Mouse (Mus musculus): ENCODE results near the gene Serp2. TPM values are rescaled to one million over a fixed set of nuclear protein-coding genes. Genes with fewer than 3 reads are reported as not detected.

Serp2 gene
- 100 to 1,000 TPM; 150 to 175 TPM for total RNA-seq (2021)
- long read RNA-seq, transcript Serp2-204 (2 exons, 705 nt) = minor isoform, 36 of 268 reads
- long read RNA-seq, transcript Serp2-201 (3 exons, 748 nt) = major isoform, 192 of 268 reads
- long read RNA-seq, partial matches to known transcripts = 11 of 268 reads
- long read RNA-seq, other reads (novel, unspliced or antisense) = 29 of 268 reads

DNA sequence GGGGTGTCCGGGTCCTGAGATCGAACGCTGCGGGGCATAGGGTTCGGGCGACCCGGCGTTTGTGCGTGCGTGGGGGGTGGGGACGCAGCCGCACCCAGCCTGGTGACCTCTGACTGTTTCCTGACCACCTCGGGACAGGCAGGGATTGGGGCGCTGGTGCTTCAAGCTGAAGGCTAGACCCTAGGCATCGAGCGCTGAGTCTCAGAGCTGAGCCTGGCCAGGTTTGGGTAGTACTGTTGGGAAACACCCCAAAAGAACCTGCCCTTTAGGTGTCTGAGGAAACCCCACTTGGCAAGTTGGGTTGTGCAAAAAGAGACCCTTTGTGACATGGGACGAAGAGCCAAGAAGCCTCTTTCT is at the start of gene Serp2:
TSS of gene Serp2 (minus strand) at position 38 of the 357 bp plus-strand sequence.
- no peak for DNase-seq (ENCODE audit: low spot score in 2 of 2)

- no peak for DNase-seq (ENCODE audit: low spot score in 2 of 2)
Measured at GRCm38 (mm10) chr14:76605931-76606534, 49.3 kb upstream of the Serp2 start.

- DNase-seq (ENCODE audit: low spot score in 2 of 2) = no peak
Measured at GRCm38 (mm10) chr14:76604012-76604411, 47.3 kb upstream of the Serp2 start.

- DNase-seq (ENCODE audit: low spot score in 2 of 2) = no peak
Measured at GRCm38 (mm10) chr14:76601654-76602053, 45.0 kb upstream of the Serp2 start.

DNA sequence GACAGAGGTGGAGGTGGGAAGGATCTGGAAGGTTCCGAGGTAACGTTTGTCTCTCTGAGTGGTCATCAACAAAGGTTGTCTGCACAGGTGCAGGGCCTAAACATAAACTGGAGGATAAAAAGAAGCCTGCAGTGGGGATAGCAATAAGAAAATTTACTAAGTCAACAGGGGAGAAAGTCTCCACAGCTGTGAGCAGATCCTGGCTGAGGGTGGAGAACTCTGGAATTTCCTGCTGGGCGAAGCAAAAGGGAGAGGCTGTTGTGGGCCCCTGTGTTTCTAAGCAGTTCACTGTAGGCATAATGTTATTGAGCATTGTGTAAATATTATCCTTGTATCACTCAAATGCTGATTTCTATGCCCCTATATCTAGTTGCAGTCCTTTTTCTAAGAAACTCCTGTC is 43.7 kb upstream of the Serp2 start:
- DNase-seq (ENCODE audit: low spot score in 2 of 2) = no peak

GRCm38 (mm10) chr14:76599706-76600105 is 43.0 kb upstream of the Serp2 start:
- no peak for DNase-seq (ENCODE audit: low spot score in 2 of 2)

GRCm38 (mm10) chr14:76598518-76599216 is 42.0 kb upstream of the Serp2 start:
- peak; percentile 34 to 36 for DNase-seq (ENCODE audit: low spot score in 2 of 2)

- DNase-seq (ENCODE audit: low spot score in 2 of 2) = no peak
Measured at GRCm38 (mm10) chr14:76597751-76598150, 41.1 kb upstream of the Serp2 start.

GRCm38 (mm10) chr14:76595048-76595859 is 38.6 kb upstream of the Serp2 start:
- no peak for DNase-seq (ENCODE audit: low spot score in 2 of 2)

DNA sequence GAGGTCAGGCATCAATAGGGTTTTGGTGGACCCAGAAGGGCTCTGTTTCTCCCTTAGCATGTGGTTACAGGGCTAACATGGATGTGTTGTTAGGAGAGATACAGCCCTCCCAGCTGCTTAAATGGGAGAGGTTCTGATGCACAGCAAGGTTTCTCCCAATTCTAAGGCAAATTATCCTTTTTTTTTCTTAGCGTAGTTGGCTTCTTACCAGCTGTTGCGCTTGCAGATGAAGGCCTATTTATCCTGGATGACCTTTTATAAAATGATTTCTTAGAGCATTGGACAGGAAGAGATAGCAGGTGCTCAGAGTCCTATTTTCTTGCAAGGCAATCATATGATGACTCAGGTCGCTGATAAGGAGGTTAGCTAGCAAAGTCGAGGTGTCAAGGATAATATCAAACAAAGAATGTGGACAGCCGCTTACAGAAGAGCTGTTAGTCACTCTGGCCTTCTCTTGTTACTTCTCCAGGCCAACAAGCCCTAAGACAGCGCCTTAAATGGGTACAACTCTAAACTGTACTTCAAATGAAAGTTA is 37.7 kb upstream of the Serp2 start:
- no peak for DNase-seq (ENCODE audit: low spot score in 2 of 2)

DNA sequence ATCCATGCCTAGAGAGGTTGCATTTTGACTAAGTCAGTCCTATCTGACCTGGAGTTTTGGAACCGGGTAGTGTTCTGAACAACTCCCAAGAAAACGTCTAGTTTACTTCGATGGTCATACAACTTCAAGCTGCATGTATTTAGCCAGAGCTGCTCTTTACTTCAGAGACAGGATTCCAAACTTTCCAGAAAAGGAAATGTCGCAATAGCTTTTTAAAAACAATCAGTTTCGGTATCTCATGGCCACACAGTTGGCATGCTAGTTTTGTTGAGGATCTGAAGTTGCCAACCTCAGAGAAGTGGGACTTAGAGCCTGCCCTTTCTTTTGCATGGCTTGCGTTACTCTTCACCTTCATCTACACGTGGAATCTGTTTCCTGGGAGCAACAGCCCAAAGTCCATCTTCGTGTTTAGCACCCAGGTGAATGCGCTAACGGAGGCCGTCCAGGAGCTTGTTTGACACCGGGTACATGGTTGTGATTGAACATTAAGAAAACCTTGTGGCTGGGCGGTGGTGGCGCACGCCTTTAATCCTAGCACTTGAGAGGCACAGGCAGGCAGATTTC is 37.0 kb upstream of the Serp2 start:
- no peak for DNase-seq (ENCODE audit: low spot score in 2 of 2)

DNA sequence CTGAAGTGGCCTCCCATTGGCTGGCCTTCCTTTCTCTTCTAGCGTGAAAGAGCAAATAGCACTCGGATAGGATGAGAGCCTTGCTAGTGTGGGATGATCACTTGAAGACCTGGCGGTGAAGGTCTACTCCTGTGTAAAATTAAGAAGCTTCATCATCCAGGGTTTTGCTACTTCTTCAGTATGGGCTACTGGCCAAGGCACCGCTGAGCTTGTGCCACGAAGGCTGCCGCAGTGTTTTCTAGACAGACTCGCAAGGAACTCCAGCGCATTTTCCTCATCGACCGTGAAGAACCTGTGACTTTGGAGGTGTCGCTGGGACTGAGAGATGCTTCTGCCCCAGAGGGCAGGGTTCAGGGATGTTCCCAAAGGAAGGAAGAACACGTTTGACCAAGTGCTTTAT is 36.0 kb upstream of the Serp2 start:
- DNase-seq (ENCODE audit: low spot score in 2 of 2) = no peak

DNA sequence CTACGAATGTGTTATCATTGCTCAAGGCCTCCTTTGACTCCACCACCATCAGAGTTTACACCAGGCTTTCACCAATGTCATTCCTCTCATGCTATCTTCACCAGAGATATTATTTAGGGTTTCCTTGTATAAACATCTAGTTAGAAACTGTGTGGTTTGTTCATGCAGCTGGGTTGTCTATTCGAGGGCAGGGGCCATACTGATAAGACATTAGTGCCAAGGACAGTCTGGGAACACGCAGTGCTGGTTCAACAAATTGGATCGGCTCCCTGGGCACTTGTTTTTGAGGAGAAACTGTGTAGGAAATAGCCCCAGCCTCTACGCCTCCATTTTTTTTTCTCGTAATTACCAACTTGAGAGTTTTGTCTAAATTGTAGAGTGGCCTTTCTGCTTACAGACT is 35.4 kb upstream of the Serp2 start:
- no peak for DNase-seq (ENCODE audit: low spot score in 2 of 2)

DNA sequence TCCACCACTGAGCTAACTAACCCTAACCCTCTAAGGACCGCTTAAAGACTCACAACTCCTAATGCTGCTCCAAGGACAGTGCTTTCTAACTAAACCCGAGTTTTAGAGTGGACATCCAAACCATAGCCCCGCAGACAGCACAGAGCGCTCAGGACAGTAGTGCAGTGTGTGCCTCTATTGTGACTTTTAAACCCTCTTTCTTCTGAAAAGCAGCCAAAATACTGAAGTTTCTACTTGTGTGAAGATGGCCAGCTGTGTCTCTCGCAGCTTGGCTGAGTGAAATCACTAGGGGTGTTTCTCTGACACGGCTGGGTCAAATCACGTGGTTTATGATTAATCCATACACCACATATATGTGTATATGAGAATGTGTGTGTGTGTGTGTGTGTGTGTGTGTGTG is 33.4 kb upstream of the Serp2 start:
- DNase-seq (ENCODE audit: low spot score in 2 of 2) = no peak

GRCm38 (mm10) chr14:76589671-76590070 is 33.0 kb upstream of the Serp2 start:
- DNase-seq (ENCODE audit: low spot score in 2 of 2) = no peak

DNA sequence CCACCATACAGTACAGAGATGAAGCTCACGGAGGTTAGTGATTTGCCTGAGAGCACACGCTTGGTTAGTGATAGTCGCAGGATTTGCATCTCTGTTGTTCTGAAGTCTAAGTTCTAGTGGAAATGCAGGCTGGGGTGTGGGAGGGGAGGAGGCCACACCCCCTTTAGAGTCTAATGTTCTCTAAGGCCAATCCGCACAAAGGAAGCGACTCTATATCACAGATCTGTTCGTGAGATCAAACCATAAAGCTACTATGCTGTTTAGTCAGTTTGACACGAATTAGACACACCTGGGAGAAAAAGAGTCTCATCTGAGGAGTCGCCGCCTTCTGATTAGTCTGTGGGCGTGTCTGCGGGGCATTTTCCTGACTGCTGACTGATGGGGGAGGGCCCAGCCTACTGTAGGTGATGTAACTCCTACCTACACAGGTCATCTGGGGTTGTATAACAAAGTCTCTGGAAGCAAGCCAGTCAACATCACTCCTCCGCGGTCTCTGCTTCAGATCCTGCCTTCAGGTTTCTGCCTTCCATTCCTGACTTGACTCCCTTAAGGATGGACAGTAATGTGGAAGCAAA is 29.2 kb upstream of the Serp2 start:
- DNase-seq (ENCODE audit: low spot score in 2 of 2) = no peak

DNA sequence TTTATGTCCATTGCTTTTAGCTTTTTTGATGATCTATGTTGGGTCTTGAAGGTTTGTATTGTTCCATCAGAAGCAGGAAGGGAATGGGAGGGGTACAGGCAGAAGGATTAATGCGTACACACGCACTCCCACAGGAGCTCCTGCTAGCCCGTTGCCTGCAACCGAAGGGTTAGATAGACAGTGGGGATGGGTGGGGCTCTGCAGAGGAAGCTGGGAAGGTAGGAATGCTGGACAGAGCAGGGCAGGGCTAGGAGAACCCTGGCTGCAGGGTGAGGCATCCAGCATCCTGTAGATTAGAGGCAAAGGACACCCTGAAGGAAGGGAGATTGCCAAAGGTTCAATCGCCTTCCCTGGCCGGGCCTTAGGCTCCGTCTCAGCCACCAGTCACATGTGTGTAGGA is 27.3 kb upstream of the Serp2 start:
- no peak for DNase-seq (ENCODE audit: low spot score in 2 of 2)

GRCm38 (mm10) chr14:76581974-76582922 is 25.6 kb upstream of the Serp2 start:
- DNase-seq (ENCODE audit: low spot score in 2 of 2) = no peak

- DNase-seq (ENCODE audit: low spot score in 2 of 2) = no peak
Measured at GRCm38 (mm10) chr14:76579660-76580061, 23.0 kb upstream of the Serp2 start.

- no peak for DNase-seq (ENCODE audit: low spot score in 2 of 2)
Measured at GRCm38 (mm10) chr14:76577840-76578239, 21.2 kb upstream of the Serp2 start.
